Mouse (Mus musculus): ENCODE measurements around the gene AY761184. TPM values are rescaled to one million over a fixed set of nuclear protein-coding genes. Genes with fewer than 3 reads are reported as not detected.
"Not testable (repeated sequence)": the region's sequence is repeated elsewhere in the genome, so short reads cannot be mapped to it uniquely, and the experiment has no call there.

AY761184 gene
- total RNA-seq (2021), result not detected
- long read RNA-seq, experiment 1, result 0 reads
- long read RNA-seq, experiment 2, result 0 reads

DNA sequence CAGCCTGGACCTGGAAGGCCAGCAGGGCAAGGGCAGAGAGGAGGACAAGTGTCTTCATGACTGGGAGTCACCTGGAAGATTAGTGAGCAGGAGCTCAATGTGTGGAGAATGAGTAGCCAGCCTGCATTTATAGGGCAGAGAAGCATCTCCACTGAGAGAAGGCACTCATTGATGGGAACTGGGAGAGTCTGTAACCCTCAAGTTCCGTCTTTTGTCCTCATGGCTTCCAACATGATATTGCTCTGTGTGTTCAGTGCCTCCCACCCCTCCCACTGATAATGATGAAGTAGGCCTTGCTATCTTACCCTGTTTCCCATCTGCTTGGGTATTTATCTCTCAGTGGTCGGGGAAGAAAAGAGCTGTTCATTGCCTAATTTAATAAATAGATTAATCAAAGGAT lies at the start of gene AY761184:
AY761184 (minus strand) TSS at position 101 of the 400 bp plus-strand sequence.
- H3K27ac ChIP-seq; intact Hi-C loops (cut with DNase I); H3K4me3 ChIP-seq; DNase-seq: not testable (repeated sequence)

- DNase-seq; intact Hi-C loops (cut with DNase I); H3K27ac ChIP-seq; H3K4me3 ChIP-seq: not testable (repeated sequence)
Observed at GRCm38 (mm10) chr8:21665497-21665896, 37.9 kb downstream of the AY761184 start, which contains the start of gene Defa34. Gene Defa34, plus strand, starts transcription at chr8:21665797.

GRCm38 (mm10) chr8:21655480-21655879 lies 48.0 kb downstream of the AY761184 start, which contains the start of gene Defa17:
Gene Defa17, plus strand, starts transcription at chr8:21655780.
- DNase-seq; H3K4me3 ChIP-seq; H3K27ac ChIP-seq; intact Hi-C loops (cut with DNase I): not testable (repeated sequence)

Other genes starting within 250 kb of the AY761184 start
- gene Gm7849, start 247.1 kb downstream of the AY761184 start, total RNA-seq (2021), result not detected
- gene Defa20, start 194.4 kb downstream of the AY761184 start, total RNA-seq (2021), result not detected
- gene Defa32, start 174.6 kb downstream of the AY761184 start, total RNA-seq (2021), result not detected
- gene Defa37, start 138.3 kb downstream of the AY761184 start, total RNA-seq (2021), result not detected
- gene Defa28, start 120.6 kb downstream of the AY761184 start, total RNA-seq (2021), result not detected
- gene Gm7861, start 109.1 kb downstream of the AY761184 start, total RNA-seq (2021), result not detected
- not detected for gene Defa26, start 85.5 kb downstream of the AY761184 start, total RNA-seq (2021)
- not detected for gene Defa17, start 47.9 kb downstream of the AY761184 start, total RNA-seq (2021)
- not detected for gene Defa34, start 37.8 kb downstream of the AY761184 start, total RNA-seq (2021)
- gene Defa24, start 30.8 kb upstream of the AY761184 start, total RNA-seq (2021), result not detected
- gene Defb50, start 119.9 kb upstream of the AY761184 start, total RNA-seq (2021), result not detected
- not detected for gene Defb2, start 136.3 kb upstream of the AY761184 start, total RNA-seq (2021)
- not detected for gene Defb10, start 155.3 kb upstream of the AY761184 start, total RNA-seq (2021)
- gene Defb9, start 181.8 kb upstream of the AY761184 start, total RNA-seq (2021), result not detected
- not detected for gene Defb11, start 202.8 kb upstream of the AY761184 start, total RNA-seq (2021)
- gene Defb15, start 229.1 kb upstream of the AY761184 start, total RNA-seq (2021), result not detected
- gene Defb35, start 234.7 kb upstream of the AY761184 start, total RNA-seq (2021), result not detected
- gene Defb13, start 243.1 kb upstream of the AY761184 start, total RNA-seq (2021), result not detected

Data from gastrocnemius, adult 2 months (tissue).